Mouse (Mus musculus) adrenal gland, postnatal 4 days (tissue): ENCODE results near the gene Phyh. TPM values are rescaled to one million over a fixed set of nuclear protein-coding genes. Genes with fewer than 3 reads are reported as not detected.

Source experiments
- DNase-seq, 2 experiments: peaks; one replicate each; pipeline ENCODE4 v3.0.0; 2021 to 2022; ENCODE audit warnings: low spot score in 2 of 2, mixed read lengths in 2 of 2
- long read RNA-seq, 2 experiments: library from polyadenylated mRNA; stranded (forward); transcript quantifications; one replicate each; pipeline ENCODE4 v2.0.0; 2021
- total RNA-seq, 2 experiments: library from RNA; stranded (reverse); gene quantifications; 2 replicates each; pipeline ENCODE4 v1.2.3; 2021

Gene Phyh
- total RNA-seq, result 100 to 1,000 TPM; 161 to 194 TPM
- long read RNA-seq, experiment 1, transcript Phyh-201 (9 exons, 1,438 nt), result major isoform, 96 of 135 reads
- long read RNA-seq, experiment 1, partial matches to known transcripts, result 5 of 135 reads
- long read RNA-seq, experiment 1, other reads (novel, unspliced or antisense), result 34 of 135 reads
- long read RNA-seq, experiment 2, transcript Phyh-201 (9 exons, 1,438 nt), result major isoform, 112 of 155 reads
- long read RNA-seq, experiment 2, partial matches to known transcripts, result 2 of 155 reads
- long read RNA-seq, experiment 2, other reads (novel, unspliced or antisense), result 40 of 155 reads

- peak; percentile 73 to 86 for DNase-seq
Measured at GRCm38 (mm10) chr2:4918860-4919739, at the start of gene Phyh. Gene Phyh (plus strand): TSS chr2:4919019.

GRCm38 (mm10) chr2:4872740-4873139 is 46.1 kb upstream of the Phyh start:
- no peak for DNase-seq

- DNase-seq, result no peak
Measured at GRCm38 (mm10) chr2:4873331-4873730, 45.5 kb upstream of the Phyh start.

- DNase-seq, result no peak
Measured at GRCm38 (mm10) chr2:4875090-4875489, 43.7 kb upstream of the Phyh start.

GRCm38 (mm10) chr2:4876131-4876530 is 42.7 kb upstream of the Phyh start:
- no peak for DNase-seq

- peak in 1 of 2 experiments; percentile 20 for DNase-seq
Measured at GRCm38 (mm10) chr2:4880737-4881349, 38.0 kb upstream of the Phyh start.

GRCm38 (mm10) chr2:4881350-4882248 is 37.2 kb upstream of the Phyh start, which contains the start of gene Sephs1:
Gene Sephs1 (plus strand): TSS chr2:4881564.
- peak; percentile 62 to 67 for DNase-seq

- DNase-seq, result peak; percentile 22 to 34
Measured at GRCm38 (mm10) chr2:4882249-4882791, 36.5 kb upstream of the Phyh start.

- no peak for DNase-seq
Measured at GRCm38 (mm10) chr2:4883009-4883704, 35.7 kb upstream of the Phyh start.

- DNase-seq, result no peak
Measured at GRCm38 (mm10) chr2:4886896-4887295, 31.9 kb upstream of the Phyh start.

GRCm38 (mm10) chr2:4895598-4895997 is 23.2 kb upstream of the Phyh start:
- no peak for DNase-seq

GRCm38 (mm10) chr2:4896970-4897369 is 21.8 kb upstream of the Phyh start:
- no peak for DNase-seq

- DNase-seq, result no peak
Measured at GRCm38 (mm10) chr2:4900624-4901023, 18.2 kb upstream of the Phyh start.

- no peak for DNase-seq
Measured at GRCm38 (mm10) chr2:4902346-4902745, 16.5 kb upstream of the Phyh start.

- DNase-seq, result no peak
Measured at GRCm38 (mm10) chr2:4907120-4907519, 11.7 kb upstream of the Phyh start.

- no peak for DNase-seq
Measured at GRCm38 (mm10) chr2:4907916-4908315, 10.9 kb upstream of the Phyh start.

GRCm38 (mm10) chr2:4908771-4909315 is 10.0 kb upstream of the Phyh start:
- DNase-seq, result no peak

GRCm38 (mm10) chr2:4909909-4910308 is 8.9 kb upstream of the Phyh start:
- no peak for DNase-seq

GRCm38 (mm10) chr2:4910521-4910920 is 8.3 kb upstream of the Phyh start:
- DNase-seq, result no peak

GRCm38 (mm10) chr2:4913949-4914348 is 4.9 kb upstream of the Phyh start:
- DNase-seq, result no peak
